Mouse (Mus musculus) CH12.LX (cell line): ENCODE data around the gene Ptprs. TPM values are rescaled to one million over a fixed set of nuclear protein-coding genes. Genes with fewer than 3 reads are reported as not detected.

ENCODE experiments used
- DNase-seq: peaks from one replicate; pipeline ENCODE4 v3.0.0-alpha.2; 2013; ENCODE audit errors: extremely low read depth
- H3K27ac ChIP-seq: 2 replicates; pipeline ENCODE4 v1.5.1; 2012; ENCODE audit warnings: low read depth, mild to moderate bottlenecking, control low read depth, moderate library complexity; ENCODE audit not compliant: insufficient read depth
- H3K27me3 ChIP-seq: replicated peaks from 2 replicates; pipeline ENCODE3; 2012; ENCODE audit warnings: inconsistent platforms
- H3K36me3 ChIP-seq, 2 experiments: replicated peaks in 1 of 2; 2 replicates each; pipeline versions ENCODE3 to v1.6.1; 2012; ENCODE audit warnings: inconsistent platforms in 1 of 2, low read length in 1 of 2, mild to moderate bottlenecking in 1 of 2, mixed read lengths in 1 of 2, moderate library complexity in 1 of 2; ENCODE audit not compliant: control insufficient read depth in 1 of 2, insufficient read depth in 1 of 2
- H3K4me1 ChIP-seq, 2 experiments: 2 replicates each; pipeline ENCODE4 v1.6.1; 2012; ENCODE audit warnings: inconsistent platforms in 1 of 2, moderate library complexity in 1 of 2; ENCODE audit not compliant: insufficient read depth in 2 of 2, control insufficient read depth in 1 of 2
- H3K4me2 ChIP-seq: 2 replicates; pipeline ENCODE4 v1.6.1; 2012; ENCODE audit warnings: low read depth, mild to moderate bottlenecking, control low read depth; ENCODE audit not compliant: poor library complexity, insufficient read depth, severe bottlenecking
- H3K4me3 ChIP-seq, 3 experiments: fragments of 150-350 bp in 1 of 3; sonication (generic) in 1 of 3; replicated peaks in 1 of 3; 2 replicates each; pipeline versions ENCODE3 to v1.5.1; 2011 to 2012; ENCODE audit warnings: low read depth in 2 of 3, low read length in 2 of 3, mild to moderate bottlenecking in 2 of 3, moderate library complexity in 2 of 3, control low read depth in 1 of 3, improper control_type of control experiment in 1 of 3, inconsistent platforms in 1 of 3, mixed read lengths in 1 of 3; ENCODE audit not compliant: poor library complexity in 1 of 3
- H3K79me2 ChIP-seq: replicated peaks from 2 replicates; pipeline ENCODE4 v1.6.1; 2012; ENCODE audit warnings: mild to moderate bottlenecking, moderate library complexity; ENCODE audit not compliant: control insufficient read depth, poor library complexity, insufficient read depth, severe bottlenecking; ENCODE audit errors: extremely low read depth
- H3K9ac ChIP-seq: 2 replicates; pipeline ENCODE4 v1.6.1; 2012; ENCODE audit warnings: low read depth, mild to moderate bottlenecking, control low read depth, moderate library complexity; ENCODE audit not compliant: insufficient read depth
- H3K9me3 ChIP-seq: replicated peaks from 2 replicates; pipeline ENCODE3; 2012; ENCODE audit warnings: low read length, inconsistent platforms, mixed read lengths
- BHLHE40 ChIP-seq: IDR thresholded peaks from 2 replicates; pipeline ENCODE4 v1.6.1; 2011; ENCODE audit warnings: mild to moderate bottlenecking, low read depth, low read length, improper control_type of control experiment
- CHD1 ChIP-seq: IDR thresholded peaks from 2 replicates; pipeline ENCODE4 v1.6.1; 2012; ENCODE audit warnings: low read depth, low read length, improper control_type of control experiment, inconsistent platforms
- CTCF ChIP-seq, 2 experiments: IDR thresholded peaks in 1 of 2; conservative IDR thresholded peaks in 1 of 2; 2 replicates each; pipeline ENCODE4 v1.5.1; 2011 to 2012; ENCODE audit warnings: low read depth in 2 of 2, low read length in 2 of 2, improper control_type of control experiment in 1 of 2, inconsistent platforms in 1 of 2, mild to moderate bottlenecking in 1 of 2, moderate library complexity in 1 of 2
- ELF1 ChIP-seq: IDR thresholded peaks from 2 replicates; pipeline ENCODE4 v1.6.1; 2014; ENCODE audit warnings: low read depth, mild to moderate bottlenecking, inconsistent platforms, low read length, improper control_type of control experiment
- EP300 ChIP-seq: IDR thresholded peaks from 2 replicates; pipeline ENCODE4 v1.6.1; 2011; ENCODE audit warnings: low read length, improper control_type of control experiment
- ETS1 ChIP-seq: conservative IDR thresholded peaks from 2 replicates; pipeline ENCODE4 v1.6.1; 2012; ENCODE audit warnings: low read depth, mild to moderate bottlenecking, inconsistent platforms, low read length, improper control_type of control experiment, moderate library complexity
- GABPA ChIP-seq: IDR thresholded peaks from 2 replicates; pipeline ENCODE4 v1.6.1; 2012; ENCODE audit warnings: low read depth, low read length, improper control_type of control experiment, inconsistent platforms; ENCODE audit not compliant: insufficient replicate concordance
- IRF4 ChIP-seq: IDR thresholded peaks from 2 replicates; pipeline ENCODE4 v1.6.1; 2014; ENCODE audit warnings: low read depth, mild to moderate bottlenecking, inconsistent platforms, low read length, improper control_type of control experiment
- JUN ChIP-seq: IDR thresholded peaks from 2 replicates; pipeline ENCODE4 v1.6.1; 2011; ENCODE audit warnings: low read depth, mild to moderate bottlenecking, low read length, improper control_type of control experiment, moderate library complexity; ENCODE audit not compliant: insufficient read depth
- JUND ChIP-seq: conservative IDR thresholded peaks from 2 replicates; pipeline ENCODE4 v1.6.1; 2011; ENCODE audit warnings: low read depth, low read length, improper control_type of control experiment
- MAFK ChIP-seq: IDR thresholded peaks from 2 replicates; pipeline ENCODE4 v1.6.1; 2011; ENCODE audit warnings: low read length, improper control_type of control experiment; ENCODE audit not compliant: insufficient replicate concordance
- MAZ ChIP-seq: IDR thresholded peaks from 2 replicates; pipeline ENCODE4 v1.6.1; 2012; ENCODE audit warnings: low read depth, mild to moderate bottlenecking, inconsistent platforms, low read length, improper control_type of control experiment, moderate library complexity
- MEF2A ChIP-seq: IDR thresholded peaks from 2 replicates; pipeline ENCODE4 v1.6.1; 2014; ENCODE audit warnings: low read depth, mild to moderate bottlenecking, inconsistent platforms, low read length, improper control_type of control experiment, borderline replicate concordance
- NELFE ChIP-seq: IDR thresholded peaks from 2 replicates; pipeline ENCODE4 v1.6.1; 2011; ENCODE audit warnings: low read depth, low read length, improper control_type of control experiment
- NRF1 ChIP-seq: IDR thresholded peaks from 2 replicates; pipeline ENCODE4 v1.6.1; 2014; ENCODE audit warnings: low read depth, mild to moderate bottlenecking, inconsistent platforms, low read length, improper control_type of control experiment, moderate library complexity
- POLR2AphosphoS2 ChIP-seq: IDR thresholded peaks from 2 replicates; pipeline ENCODE4 v1.6.1; 2011; ENCODE audit warnings: low read depth, low read length, improper control_type of control experiment
- RAD21 ChIP-seq: IDR thresholded peaks from 2 replicates; pipeline ENCODE4 v1.6.1; 2011; ENCODE audit warnings: low read depth, mild to moderate bottlenecking, low read length, improper control_type of control experiment, moderate library complexity
- SIN3A ChIP-seq: IDR thresholded peaks from 2 replicates; pipeline ENCODE4 v1.6.1; 2012; ENCODE audit warnings: low read length, improper control_type of control experiment, inconsistent platforms
- SMC3 ChIP-seq: IDR thresholded peaks from 2 replicates; pipeline ENCODE4 v1.6.1; 2011; ENCODE audit warnings: low read depth, low read length, improper control_type of control experiment
- TBP ChIP-seq: conservative IDR thresholded peaks from 2 replicates; pipeline ENCODE4 v1.6.1; 2011; ENCODE audit warnings: low read depth, low read length, improper control_type of control experiment
- TCF12 ChIP-seq: IDR thresholded peaks from 2 replicates; pipeline ENCODE4 v1.6.1; 2014; ENCODE audit warnings: low read depth, mild to moderate bottlenecking, inconsistent platforms, low read length, improper control_type of control experiment
- UBTF ChIP-seq: IDR thresholded peaks from 2 replicates; pipeline ENCODE4 v1.6.1; 2012; ENCODE audit warnings: low read depth, mild to moderate bottlenecking, inconsistent platforms, low read length, improper control_type of control experiment, moderate library complexity
- USF1 ChIP-seq: IDR thresholded peaks from 2 replicates; pipeline ENCODE4 v1.6.1; 2014; ENCODE audit warnings: low read depth, mild to moderate bottlenecking, inconsistent platforms, low read length, improper control_type of control experiment
- USF2 ChIP-seq: conservative IDR thresholded peaks from 2 replicates; pipeline ENCODE4 v1.6.1; 2011; ENCODE audit warnings: low read depth, low read length, improper control_type of control experiment
- ZC3H11A ChIP-seq: IDR thresholded peaks from 2 replicates; pipeline ENCODE4 v1.6.1; 2012; ENCODE audit warnings: low read depth, mild to moderate bottlenecking, inconsistent platforms, low read length, improper control_type of control experiment
- ZKSCAN1 ChIP-seq: IDR thresholded peaks from 2 replicates; pipeline ENCODE4 v1.6.1; 2012; ENCODE audit warnings: low read depth, inconsistent platforms, low read length, improper control_type of control experiment, borderline replicate concordance
- ZNF384 ChIP-seq: IDR thresholded peaks from 2 replicates; pipeline ENCODE4 v1.6.1; 2012; ENCODE audit warnings: low read depth, low read length, improper control_type of control experiment, inconsistent platforms
- dilution Hi-C: fragments of 300-500 bp; cut with MboI; formaldehyde crosslinking; loops from 2 replicates; pipeline ENCODE4 v1.14.3; 2020; ENCODE audit warnings: low sequenced_read_pairs; ENCODE audit not compliant: extremely low pct_unique_long_range_greater_than_20kb, extremely low pct_ligation_motif_present
- in situ Hi-C: fragments of 300-500 bp; cut with MboI; formaldehyde crosslinking; loops from 3 replicates; pipeline ENCODE4 v1.14.3; 2019; ENCODE audit warnings: low sequenced_read_pairs, low pct_ligation_motif_present, low pct_unique_long_range_greater_than_20kb, mixed read lengths
- polyA plus RNA-seq: library from polyadenylated mRNA; unstranded; fragments of >175 nt; gene quantifications from 2 replicates; pipeline ENCODE4 v1.2.1, GENCODE M21; 2012; ENCODE audit warnings: low read depth; ENCODE audit not compliant: insufficient read length
- total RNA-seq, 2 experiments: library from RNA; depleted of rRNA; stranded (reverse); fragments of 300-350 nt in 1 of 2; fragments of >200 nt in 1 of 2; gene quantifications; 2 replicates each; pipeline ENCODE4 v1.2.3; 2012 to 2014

The Ptprs gene
- total and polyA plus RNA-seq, 3 experiments = 11.3 to 41.1 (median 27.0) TPM

- Histone ChIP-seq H3K4me2 (no peak overlapping the region), H3K4me3 (no peak overlapping the region)
- TF ChIP-seq RAD21 = no peak
- TF ChIP-seq IRF4 = no peak
- no peak for TF ChIP-seq ELF1
- no peak for TF ChIP-seq CHD1
- no peak for TF ChIP-seq ETS1
- TF ChIP-seq NELFE = no peak
- TF ChIP-seq MAFK = no peak
- TF ChIP-seq CTCF (conservative IDR thresholded peaks at IDR 0.05 in 1 of 2, IDR thresholded peaks at IDR 0.05 in 1 of 2; ENCODE audit: low read depth in 2 of 2, low read length in 2 of 2) = no peak
- TF ChIP-seq ZNF384 = no peak
- TF ChIP-seq TCF12 = no peak
- TF ChIP-seq EP300 = no peak
- no peak for TF ChIP-seq SIN3A
- TF ChIP-seq, all 38 proteins: peak for 0
- H3K9me3 ChIP-seq = no peaks in the 10 kb centered on the region
- H3K9ac ChIP-seq = no peak overlapping the region
- DNase-seq = no peak
- H3K36me3 ChIP-seq = peaks cover 20 to 91% of the 10 kb centered on the region in 2 experiments
- dilution Hi-C loops (no loop called here), in situ Hi-C loops (no loop called here)
- H3K79me2 ChIP-seq = no peaks in the 10 kb centered on the region
- peaks cover 3 to 10% of the 10 kb centered on the region in 2 experiments; a peak in 3 of 4 replicates for H3K4me1 ChIP-seq
- H3K27me3 ChIP-seq = no peaks in the 10 kb centered on the region
- H3K27ac ChIP-seq = no peak overlapping the region
Observed at GRCm38 (mm10) chr17:56379281-56379834, 96.9 kb downstream of the Ptprs start.

- H3K9ac ChIP-seq = no peak overlapping the region
- no peak overlapping the region for H3K27ac ChIP-seq
- TF ChIP-seq JUN = no peak
- TF ChIP-seq USF2 = no peak
- TF ChIP-seq ZKSCAN1 = no peak
- no peak for TF ChIP-seq ZC3H11A
- TF ChIP-seq BHLHE40 = no peak
- TF ChIP-seq NELFE = no peak
- no peak for TF ChIP-seq MAZ
- no peak for TF ChIP-seq GABPA
- no peak for TF ChIP-seq USF1
- no peak for TF ChIP-seq CTCF (conservative IDR thresholded peaks at IDR 0.05 in 1 of 2, IDR thresholded peaks at IDR 0.05 in 1 of 2; ENCODE audit: low read depth in 2 of 2, low read length in 2 of 2)
- no peak for TF ChIP-seq SMC3
- TF ChIP-seq TCF12 = no peak
- TF ChIP-seq NRF1 = no peak
- TF ChIP-seq ETS1 = no peak
- TF ChIP-seq TBP = no peak
- no peak for TF ChIP-seq JUND
- no peak for TF ChIP-seq POLR2AphosphoS2
- no peak for TF ChIP-seq RAD21
- no peak for TF ChIP-seq UBTF
- TF ChIP-seq MEF2A = no peak
- H3K27me3 ChIP-seq = no peaks in the 10 kb centered on the region
- no peaks in the 10 kb centered on the region for H3K4me1 ChIP-seq
- no peak overlapping the region for H3K4me2 ChIP-seq
- no peak overlapping the region for H3K4me3 ChIP-seq
- H3K36me3 ChIP-seq = peaks cover 12 to 95% of the 10 kb centered on the region in 2 experiments
- no peaks in the 10 kb centered on the region for H3K9me3 ChIP-seq
- in situ Hi-C loops (no loop called here), dilution Hi-C loops (no loop called here)
- H3K79me2 ChIP-seq = no peaks in the 10 kb centered on the region
- no peak for DNase-seq
Observed at GRCm38 (mm10) chr17:56374851-56375250, 101.4 kb downstream of the Ptprs start.
